Mouse (Mus musculus) heart, adult 2 months (tissue): Measurements from ENCODE around the gene Clcn2. TPM values are rescaled to one million over a fixed set of nuclear protein-coding genes. Genes with fewer than 3 reads are reported as not detected.

Experiments used
- DNase-seq, 2 experiments: peaks; one replicate each; pipeline ENCODE4 v3.0.0; 2021
- H3K27ac ChIP-seq: fragments of 200-600 bp; 2 replicates; pipeline ENCODE4 v1.8.1; 2022
- H3K27me3 ChIP-seq: fragments of 200-500 bp; 2 replicates; pipeline ENCODE4 v1.6.1; 2012; ENCODE audit warnings: mild to moderate bottlenecking, low read length, inconsistent platforms, mixed read lengths; ENCODE audit not compliant: control insufficient read depth, insufficient read depth
- H3K36me3 ChIP-seq: fragments of 200-500 bp; 2 replicates; pipeline ENCODE4 v1.6.1; 2012; ENCODE audit warnings: low read length, inconsistent platforms; ENCODE audit not compliant: control insufficient read depth, insufficient read depth
- H3K4me1 ChIP-seq: fragments of 200-500 bp; 2 replicates; pipeline ENCODE4 v1.6.1; 2011; ENCODE audit warnings: low read length; ENCODE audit not compliant: control insufficient read depth, insufficient read depth
- H3K4me3 ChIP-seq: fragments of 200-600 bp; 2 replicates; pipeline ENCODE4 v1.8.1; 2022
- H3K79me2 ChIP-seq: fragments of 200-500 bp; replicated peaks from 2 replicates; pipeline ENCODE4 v1.6.1; 2012; ENCODE audit warnings: mild to moderate bottlenecking, inconsistent platforms, low read length, moderate library complexity, mixed read lengths; ENCODE audit not compliant: control insufficient read depth, insufficient read depth
- H3K9ac ChIP-seq: fragments of 200-500 bp; 2 replicates; pipeline ENCODE4 v1.6.1; 2012; ENCODE audit warnings: low read depth, mild to moderate bottlenecking, control low read depth, inconsistent platforms, low read length, mixed read lengths
- CTCF ChIP-seq: fragments of 200-600 bp; IDR thresholded peaks from 2 replicates; pipeline ENCODE4 v1.8.1; 2022; ENCODE audit warnings: antibody characterized with exemption, mild to moderate bottlenecking, moderate library complexity
- EP300 ChIP-seq: fragments of 200-500 bp; IDR thresholded peaks from 2 replicates; pipeline ENCODE4 v1.6.1; 2011; ENCODE audit warnings: low read depth, low read length, control low read depth; ENCODE audit not compliant: insufficient read depth
- POLR2A ChIP-seq: fragments of 200-500 bp; IDR thresholded peaks from 2 replicates; pipeline ENCODE4 v1.6.1; 2011; ENCODE audit warnings: mild to moderate bottlenecking, low read depth, low read length, control low read depth; ENCODE audit not compliant: insufficient read depth
- WGBS: fragments of 180-500 bp; shearing (Covaris S2); methylation state at CpG from one replicate; pipeline ENCODE4 v1.1.7; 2018; 5-methylcytosine and 5-hydroxymethylcytosine counted together
- intact Hi-C: fragments of 180-260 bp; cut with DNase I; formaldehyde crosslinking; loops from one replicate; pipeline ENCODE4 v1.15.1; 2025
- polyA plus RNA-seq: library from polyadenylated mRNA; depleted of rRNA; stranded (reverse); fragments of >200 nt; gene quantifications from 2 replicates; pipeline ENCODE4 v1.2.3, GENCODE M21; 2012
- total RNA-seq, 2 experiments: library from RNA; stranded (reverse); gene quantifications; 2 replicates each; pipeline ENCODE4 v1.2.3; 2021

The Clcn2 gene
- total and polyA plus RNA-seq, 3 experiments, result 1.3 to 8.0 (median 1.8) TPM

DNA sequence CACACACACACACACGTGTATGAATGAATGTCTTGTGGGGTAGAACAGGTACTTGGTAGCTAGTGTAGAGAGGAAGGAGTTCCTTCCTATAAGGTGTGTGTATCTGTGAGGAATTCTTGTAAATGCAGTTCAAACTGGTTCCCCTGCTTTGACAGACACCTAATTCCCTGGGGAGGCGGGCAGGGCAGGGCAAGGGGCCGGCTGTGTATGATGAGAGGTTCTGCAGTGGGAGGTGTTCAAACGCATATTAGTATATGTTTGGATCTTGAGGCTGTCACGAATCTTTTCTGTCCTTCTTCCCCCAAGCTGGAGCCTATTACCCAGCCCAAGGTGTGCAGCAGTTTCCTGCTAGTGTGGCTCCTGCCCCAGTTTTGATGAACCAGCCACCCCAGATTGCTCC is 40.2 kb downstream of the Clcn2 start:
- Histone ChIP-seq H3K9ac (no peak overlapping the region), H3K27ac (peak overlapping the region; percentile 53), H3K4me3 (no peak overlapping the region), H3K4me1 (peaks cover 12% of the 10 kb centered on the region), H3K36me3 (peaks cover 26% of the 10 kb centered on the region), H3K27me3 (no peaks in the 10 kb centered on the region), H3K79me2 (peaks cover 12% of the 10 kb centered on the region)
- no peak for TF ChIP-seq EP300
- TF ChIP-seq CTCF, result no peak
- no peak for TF ChIP-seq POLR2A
- no peak for DNase-seq
- WGBS, result 82% methylated on average over 5 of the region's 5 CpGs
- intact Hi-C loops, result no loop called here

DNA sequence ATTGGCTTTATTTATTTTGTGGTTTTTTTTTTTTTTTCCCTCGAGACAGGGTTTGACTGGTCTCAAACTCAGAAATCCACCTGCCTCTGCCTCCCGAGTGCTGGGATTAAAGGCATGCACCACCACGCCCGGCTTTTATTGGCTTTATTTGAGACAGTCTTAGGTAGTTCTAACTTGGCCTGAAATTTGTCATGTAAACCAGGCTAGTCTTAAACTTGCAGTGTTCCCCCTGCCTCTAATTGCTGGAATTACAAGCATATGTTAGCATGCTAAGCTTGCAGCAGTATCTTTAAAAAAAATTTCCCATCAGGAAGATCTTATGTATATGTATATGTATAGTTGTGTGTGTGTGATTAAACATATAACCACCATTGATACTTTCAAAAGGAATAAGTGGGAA is 40.8 kb downstream of the Clcn2 start:
- no peak for DNase-seq
- H3K27ac ChIP-seq, result no peak overlapping the region
- 78% methylated on average over 4 of the region's 4 CpGs for WGBS
- no peak overlapping the region for H3K4me3 ChIP-seq
- intact Hi-C loops, result no loop called here
- H3K79me2 ChIP-seq, result peaks cover 12% of the 10 kb centered on the region
- TF ChIP-seq CTCF (no peak), POLR2A (no peak), EP300 (no peak)
- H3K36me3 ChIP-seq, result peaks cover 26% of the 10 kb centered on the region
- H3K9ac ChIP-seq, result no peak overlapping the region
- no peaks in the 10 kb centered on the region for H3K27me3 ChIP-seq
- peaks cover 12% of the 10 kb centered on the region for H3K4me1 ChIP-seq

DNA sequence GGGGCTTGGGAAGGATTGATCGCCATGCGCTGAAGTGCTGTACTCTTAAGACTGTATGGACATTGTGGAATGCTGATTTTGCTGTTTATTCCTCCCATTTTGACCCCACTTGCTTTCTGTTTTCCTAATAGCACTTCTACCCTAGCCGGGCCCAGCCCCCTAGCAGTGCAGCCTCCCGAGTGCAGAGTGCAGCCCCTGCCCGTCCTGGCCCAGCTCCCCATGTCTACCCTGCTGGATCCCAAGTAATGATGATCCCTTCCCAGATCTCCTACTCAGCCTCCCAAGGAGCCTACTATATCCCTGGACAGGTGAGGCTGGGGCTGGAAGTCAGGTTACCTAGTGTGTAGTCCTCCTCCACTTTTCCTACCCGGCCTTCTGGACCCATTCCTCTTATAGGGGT is 42.3 kb downstream of the Clcn2 start:
- no peak overlapping the region for H3K4me3 ChIP-seq
- H3K9ac ChIP-seq, result no peak overlapping the region
- WGBS, result 84% methylated on average over 6 of the region's 6 CpGs
- intact Hi-C loops, result loop anchor here (1.0 kb wide), 1 partner anchor 18 kb away; the partner anchor contains the start of gene Fam131a
- no peak overlapping the region for H3K27ac ChIP-seq
- H3K36me3 ChIP-seq, result peaks cover 26% of the 10 kb centered on the region
- no peak for TF ChIP-seq CTCF
- TF ChIP-seq POLR2A, result no peak
- TF ChIP-seq EP300, result no peak
- H3K79me2 ChIP-seq, result peaks cover 12% of the 10 kb centered on the region
- peaks cover 12% of the 10 kb centered on the region for H3K4me1 ChIP-seq
- DNase-seq, result no peak
- H3K27me3 ChIP-seq, result no peaks in the 10 kb centered on the region

DNA sequence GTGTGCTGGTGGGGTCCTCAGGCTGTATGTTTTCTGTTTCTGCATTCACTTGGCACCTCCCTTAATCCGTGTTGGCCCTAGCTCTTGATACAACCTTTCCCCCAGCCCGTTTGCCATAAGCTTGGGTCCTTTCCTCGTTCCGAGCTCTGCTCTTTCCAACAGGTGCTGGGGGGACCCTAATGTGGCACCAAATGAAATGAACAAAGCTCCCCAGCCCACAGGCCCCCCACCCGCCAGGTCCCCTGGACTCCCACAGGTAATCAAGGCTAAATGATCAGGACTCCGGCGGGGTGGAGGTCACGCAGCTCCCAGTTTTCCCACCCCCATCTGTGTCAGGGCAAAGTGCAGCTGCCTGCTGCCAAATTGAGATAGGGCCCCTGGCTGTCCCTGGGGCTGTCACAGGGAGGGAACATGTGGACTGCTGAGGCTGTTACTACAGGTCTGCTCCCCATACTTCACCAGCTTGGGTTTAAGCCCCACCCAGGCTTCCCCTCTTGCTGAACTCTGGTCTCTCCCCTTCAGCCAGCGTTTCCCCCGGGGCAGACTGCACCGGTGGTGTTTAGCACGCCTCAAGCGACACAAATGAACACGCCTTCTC is 43.7 kb downstream of the Clcn2 start:
- TF ChIP-seq CTCF (no peak), EP300 (no peak), POLR2A (no peak)
- H3K4me1 ChIP-seq, result peaks cover 12% of the 10 kb centered on the region
- peaks cover 12% of the 10 kb centered on the region for H3K79me2 ChIP-seq
- H3K27me3 ChIP-seq, result no peaks in the 10 kb centered on the region
- intact Hi-C loops, result loop anchor here (2.0 to 5.0 kb wide), 2 partner anchors 43 to 137 kb away; partner anchors contain the start of genes Ap2m1, Clcn2 and Polr2h
- peak; percentile 42 to 49 for DNase-seq
- peak overlapping the region; percentile 94 for H3K9ac ChIP-seq
- H3K4me3 ChIP-seq, result peak overlapping the region; percentile 84
- H3K36me3 ChIP-seq, result peaks cover 23% of the 10 kb centered on the region
- WGBS, result 4% methylated on average over 14 of the region's 14 CpGs
- peak overlapping the region; percentile 82 for H3K27ac ChIP-seq

DNA sequence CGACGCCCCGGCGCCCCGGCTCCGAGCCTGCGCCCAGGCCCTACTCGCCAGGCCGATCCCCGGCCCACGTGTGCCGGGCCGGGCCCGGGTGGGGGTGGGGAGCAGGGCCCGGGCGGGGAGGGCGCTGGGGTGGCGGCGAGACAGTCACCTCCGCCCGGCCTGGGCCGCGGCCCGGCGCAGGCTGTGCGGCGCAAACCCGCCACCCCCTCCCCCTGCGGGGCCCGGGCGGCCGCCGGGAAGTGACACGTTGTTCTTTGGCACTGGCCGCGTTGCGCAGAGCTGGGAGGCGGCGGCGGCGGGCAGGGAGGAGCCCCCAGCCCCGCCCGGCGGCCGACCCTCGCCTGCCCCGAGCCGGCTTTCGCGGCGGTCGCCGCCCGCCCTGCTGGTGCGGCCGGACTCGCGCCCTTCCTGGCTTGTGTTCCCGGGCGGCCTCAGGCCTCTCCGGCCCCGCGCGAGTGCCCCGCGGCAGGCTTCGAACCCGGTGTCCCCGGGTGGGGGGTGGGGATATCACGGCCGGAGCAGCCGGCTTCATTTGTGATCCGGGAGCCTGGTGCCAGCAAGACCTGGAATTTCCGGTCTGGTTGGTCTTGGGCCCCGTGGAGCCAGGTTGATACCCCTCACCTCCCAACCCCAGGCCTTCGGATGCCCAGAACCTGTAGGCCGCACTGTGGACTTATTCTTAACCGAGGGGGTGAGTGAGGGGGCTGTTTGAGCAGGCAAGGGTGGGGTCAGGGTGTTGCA is 44.4 kb downstream of the Clcn2 start:
- intact Hi-C loops, result loop anchor here (1.0 to 5.0 kb wide), 3 partner anchors 22 to 136 kb away; partner anchors contain the start of genes Ap2m1, Clcn2, Polr2h and Psmd2
- Histone ChIP-seq H3K79me2 (peaks cover 12% of the 10 kb centered on the region), H3K4me1 (peaks cover 12% of the 10 kb centered on the region), H3K27me3 (no peaks in the 10 kb centered on the region), H3K27ac (peak overlapping the region; percentile 82), H3K36me3 (peaks cover 22% of the 10 kb centered on the region), H3K9ac (peak overlapping the region; percentile 94), H3K4me3 (peak overlapping the region; percentile 84)
- 1% methylated on average over 48 of the region's 78 CpGs for WGBS
- DNase-seq, result peak; percentile 81 to 83
- TF ChIP-seq EP300 (no peak), CTCF (no peak), POLR2A (no peak)

DNA sequence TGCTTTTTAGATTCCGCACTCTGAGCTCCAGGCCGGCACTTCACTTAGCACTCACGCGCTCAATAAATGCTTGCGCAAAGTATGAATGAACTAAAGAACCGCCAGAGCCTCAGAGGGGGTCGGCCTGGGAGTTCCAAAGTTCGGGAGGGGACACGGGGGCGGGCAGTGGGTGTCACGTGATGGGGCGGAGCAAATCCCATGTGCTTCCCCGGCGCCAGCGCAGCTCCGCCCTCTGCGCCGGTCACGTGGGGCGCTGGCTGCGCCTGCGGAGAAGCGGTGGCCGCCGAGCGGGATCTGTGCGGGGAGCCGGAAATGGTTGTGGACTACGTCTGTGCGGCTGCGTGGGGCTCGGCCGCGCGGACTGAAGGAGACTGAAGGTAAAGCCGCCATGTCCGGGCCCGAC is 45.0 kb downstream of the Clcn2 start:
- under 1% methylated on average over 38 of the region's 38 CpGs for WGBS
- H3K4me1 ChIP-seq, result peaks cover 10% of the 10 kb centered on the region
- DNase-seq, result peak; percentile 98
- H3K27me3 ChIP-seq, result no peaks in the 10 kb centered on the region
- H3K79me2 ChIP-seq, result peaks cover 12% of the 10 kb centered on the region
- H3K27ac ChIP-seq, result peak overlapping the region; percentile 82
- peaks cover 18% of the 10 kb centered on the region for H3K36me3 ChIP-seq
- peak overlapping the region; percentile 94 for H3K9ac ChIP-seq
- intact Hi-C loops, result loop anchor here (1.0 to 5.0 kb wide), 3 partner anchors 21 to 135 kb away; partner anchors contain the start of genes Ap2m1, Clcn2, Polr2h and Psmd2
- peak overlapping the region; percentile 84 for H3K4me3 ChIP-seq
- TF ChIP-seq EP300 (0 out of 2 replicates have a peak, but pooled peaks have one; percentile 30), CTCF (no peak), POLR2A (peak; percentile 70; the same call in 1 of the 2 replicates)
